Mouse (Mus musculus): ENCODE measurements around the gene Otx2.

- TF ChIP-seq POLR2A (IDR thresholded peaks at IDR 0.05; ENCODE audit: borderline replicate concordance, extremely low read depth, low read depth, low read length) (no peak), CTCF (IDR thresholded peaks at IDR 0.05; ENCODE audit: insufficient read depth, low read length) (no peak)
Measured at GRCm38 (mm10) chr14:48661646-48662567, 11.7 kb downstream of the Otx2 start.
